Mouse (Mus musculus) stomach, postnatal 0 days (tissue): ENCODE data around the gene Naa38.
A peak's percentile ranks its signal among the peaks of the same experiment; 100 is the strongest.

ENCODE experiments used
- CTCF ChIP-seq: IDR thresholded peaks from 2 replicates; pipeline ENCODE4 v1.5.1; 2016; ENCODE audit warnings: antibody characterized with exemption, low read depth, mild to moderate bottlenecking, moderate library complexity
- EP300 ChIP-seq: optimal IDR thresholded peaks from 2 replicates; pipeline ENCODE3; 2016; ENCODE audit warnings: antibody characterized with exemption

GRCm38 (mm10) chr11:69408541-69409377 is 13.5 kb downstream of the Naa38 start:
- TF ChIP-seq CTCF: peak; percentile 23; the same call in 1 of the 2 replicates
- no peak for TF ChIP-seq EP300
